Mouse (Mus musculus) kidney, adult 8-10 months (tissue): ENCODE results near the gene Klk6.

Experiments used
- DNase-seq, 2 experiments: peaks; one replicate each; pipeline ENCODE4 v3.0.0; 2022

Gene Klk6

DNA sequence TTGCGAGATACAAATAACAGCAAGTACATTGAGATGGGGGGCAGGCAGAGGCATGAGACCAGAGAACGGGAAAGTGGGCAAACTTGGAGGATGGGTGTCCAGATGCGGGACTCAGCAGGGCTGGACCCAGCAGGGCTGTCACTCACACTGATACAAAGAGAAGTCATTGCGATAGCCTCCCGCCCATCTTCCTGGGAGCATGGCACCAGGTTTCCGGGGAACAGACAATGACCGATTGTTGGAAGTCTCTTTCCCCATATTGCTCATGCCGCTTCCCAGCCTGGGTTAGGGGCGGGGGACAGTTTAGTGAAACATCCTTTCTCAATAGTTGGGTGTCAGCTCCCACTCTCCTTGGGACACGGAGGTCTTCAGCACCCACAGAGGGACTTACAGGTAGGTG, at the start of gene Klk6:
Klk6 (plus strand) TSS at position 301 of the 400 bp plus-strand sequence.
- no peak for DNase-seq

DNA sequence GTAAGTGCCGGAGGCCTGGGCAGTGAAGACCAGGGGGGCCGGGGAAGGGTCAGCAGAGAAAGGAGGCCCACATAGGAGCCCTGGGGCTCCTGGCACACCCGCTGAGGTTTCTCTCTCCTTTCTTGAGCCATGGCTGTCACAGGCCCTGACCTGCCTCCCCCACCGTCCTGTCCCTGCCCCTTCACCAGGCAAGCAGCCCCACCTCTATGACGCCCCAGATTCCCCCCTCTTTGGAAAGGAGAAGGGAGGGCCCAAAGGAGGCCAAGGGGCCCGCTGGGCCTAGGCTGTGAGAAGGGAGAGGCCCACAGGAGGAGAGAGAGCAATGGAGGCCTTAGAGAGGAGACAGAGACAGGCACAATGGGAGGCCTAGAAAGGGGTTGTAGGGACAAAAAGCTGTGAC, 49.5 kb upstream of the Klk6 start:
- DNase-seq: no peak

DNA sequence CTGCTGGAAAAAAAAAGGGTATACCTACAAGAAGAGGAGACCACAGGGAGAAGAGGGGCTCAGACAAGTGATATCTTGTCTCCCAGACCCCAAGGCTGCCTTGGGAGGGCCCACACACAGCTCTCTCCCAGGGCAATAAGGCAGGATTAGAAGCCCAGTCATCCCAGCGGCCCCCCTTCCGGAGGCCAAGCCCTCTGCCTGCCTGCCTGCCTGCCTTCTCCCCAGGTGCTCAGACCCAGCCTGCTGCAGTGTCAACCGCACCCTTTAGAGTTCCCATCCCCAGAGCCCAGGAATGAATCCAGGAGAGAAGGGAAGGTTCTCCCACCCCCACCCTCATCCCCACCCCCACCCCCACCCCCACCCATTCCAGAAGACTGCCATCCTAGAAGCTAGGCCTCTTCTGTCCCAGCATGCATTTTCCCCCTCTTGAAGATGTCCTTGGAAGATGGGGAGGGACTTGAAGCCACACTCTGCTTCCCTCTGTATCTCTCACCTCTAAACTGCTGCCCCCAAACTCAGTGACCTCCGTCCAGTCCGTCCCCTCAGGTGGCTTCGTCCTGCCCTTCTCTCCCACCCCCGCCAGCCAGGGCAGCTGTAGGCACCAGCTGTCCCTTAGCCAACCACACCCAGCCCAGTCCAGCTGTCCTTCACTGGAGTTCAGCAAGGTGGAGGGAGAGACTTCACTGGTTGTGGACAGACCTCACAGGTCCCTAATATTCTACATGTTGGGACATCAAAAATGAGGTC, 48.8 kb upstream of the Klk6 start:
- DNase-seq: no peak

DNA sequence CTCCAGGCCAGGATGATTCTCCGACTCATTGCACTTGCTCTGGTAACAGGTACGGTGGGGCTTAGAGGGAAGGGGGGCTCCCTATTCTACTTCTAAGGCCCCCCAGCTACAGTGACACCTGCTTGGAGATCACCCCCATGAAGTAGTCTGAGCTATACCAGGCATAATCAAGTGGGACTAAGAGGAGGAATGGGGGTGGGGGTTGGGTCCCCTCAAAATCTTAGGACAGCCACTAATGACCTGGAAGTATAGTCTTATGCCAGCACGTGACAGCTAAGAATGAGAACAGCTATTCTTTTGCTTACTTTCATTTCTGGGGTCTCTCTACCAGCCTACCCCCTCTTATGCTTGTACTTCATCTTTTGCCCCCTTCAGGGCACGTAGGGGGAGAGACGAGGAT, 47.8 kb upstream of the Klk6 start:
- DNase-seq: no peak

DNA sequence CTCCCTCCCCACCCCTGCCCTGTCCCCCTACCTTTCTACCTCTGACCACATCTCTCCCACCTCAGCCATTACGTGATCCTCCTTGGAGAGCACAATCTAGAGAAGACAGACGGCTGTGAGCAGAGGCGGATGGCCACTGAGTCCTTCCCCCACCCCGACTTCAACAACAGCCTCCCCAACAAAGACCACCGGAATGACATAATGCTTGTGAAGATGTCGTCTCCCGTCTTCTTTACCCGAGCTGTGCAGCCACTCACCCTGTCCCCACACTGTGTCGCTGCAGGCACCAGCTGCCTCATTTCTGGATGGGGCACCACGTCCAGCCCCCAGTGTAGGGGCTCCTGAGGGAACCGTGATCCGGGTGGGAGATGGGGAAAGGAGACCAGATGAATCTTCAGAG, 46.9 kb upstream of the Klk6 start:
- no peak for DNase-seq

DNA sequence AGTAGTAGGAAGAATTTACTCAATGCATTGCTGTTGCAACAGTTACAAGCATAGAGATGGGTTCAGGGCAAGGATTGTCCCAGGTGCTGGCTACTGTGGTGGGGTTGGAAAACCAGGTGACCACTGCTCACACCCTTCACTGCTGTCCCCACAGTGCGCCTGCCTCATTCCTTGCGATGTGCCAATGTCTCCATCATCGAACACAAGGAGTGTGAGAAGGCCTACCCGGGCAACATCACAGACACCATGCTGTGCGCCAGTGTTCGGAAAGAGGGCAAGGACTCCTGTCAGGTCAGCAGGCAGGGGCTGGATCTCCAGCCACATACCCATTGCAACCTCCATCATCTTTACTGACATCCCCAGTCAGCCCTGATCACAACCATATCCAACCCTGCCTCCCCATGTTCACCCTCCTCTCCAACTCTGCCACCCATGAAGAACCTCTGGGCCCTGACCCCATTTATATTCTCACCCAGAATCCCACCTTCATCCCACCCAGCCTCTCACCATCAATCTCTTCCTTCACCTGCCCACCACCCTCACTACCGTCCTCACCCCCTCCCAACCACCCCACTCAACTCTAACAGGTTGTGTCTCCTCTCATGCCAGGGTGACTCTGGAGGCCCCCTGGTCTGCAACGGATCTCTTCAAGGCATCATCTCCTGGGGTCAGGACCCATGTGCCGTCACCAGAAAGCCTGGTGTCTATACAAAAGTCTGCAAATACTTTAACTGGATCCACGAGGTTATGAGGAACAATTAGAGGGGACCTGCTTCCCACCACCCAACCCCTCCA, 45.9 kb upstream of the Klk6 start:
- no peak for DNase-seq

DNA sequence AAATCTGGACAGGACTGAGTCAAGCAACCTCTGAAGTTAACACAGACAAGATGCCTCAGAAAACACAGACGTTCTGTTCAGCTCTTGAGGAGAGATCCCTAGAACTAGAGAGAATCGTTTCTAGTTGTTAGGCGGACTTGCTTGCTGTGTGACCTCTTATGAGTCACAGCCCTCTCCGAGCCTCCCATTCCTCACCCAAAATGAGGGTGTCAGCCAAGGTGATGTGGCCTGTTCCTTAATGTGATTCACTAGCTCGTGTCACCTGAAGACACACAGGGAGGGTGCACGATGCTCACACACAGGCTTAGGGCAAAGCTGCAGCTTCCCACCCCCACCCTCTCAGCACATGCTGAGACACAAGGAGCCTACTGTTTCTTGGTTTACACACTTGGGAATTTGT, 44.1 kb upstream of the Klk6 start:
- no peak for DNase-seq

DNA sequence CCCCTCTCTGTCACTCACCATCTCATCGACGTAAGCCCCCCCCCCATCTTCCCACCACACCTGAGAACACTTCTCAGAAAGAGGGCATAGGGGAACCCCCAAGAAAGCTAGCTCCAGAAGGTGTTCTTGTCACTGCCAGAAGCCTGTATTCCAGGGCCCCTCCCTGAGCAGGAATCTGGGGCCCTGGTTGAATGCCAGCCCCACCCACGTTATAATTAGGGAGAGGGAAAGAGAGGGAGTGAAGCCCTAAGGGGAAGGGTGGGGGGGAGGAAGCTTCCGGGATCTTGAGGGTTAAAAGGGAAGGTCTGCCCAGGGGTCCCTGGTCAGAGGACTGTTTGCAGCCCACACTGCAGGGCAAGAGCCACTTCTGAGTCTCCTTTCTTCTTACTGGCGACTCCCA, 43.6 kb upstream of the Klk6 start, which contains the start of gene Klk10:
Klk10 (plus strand) TSS at position 290 of the 400 bp plus-strand sequence.
- no peak for DNase-seq

DNA sequence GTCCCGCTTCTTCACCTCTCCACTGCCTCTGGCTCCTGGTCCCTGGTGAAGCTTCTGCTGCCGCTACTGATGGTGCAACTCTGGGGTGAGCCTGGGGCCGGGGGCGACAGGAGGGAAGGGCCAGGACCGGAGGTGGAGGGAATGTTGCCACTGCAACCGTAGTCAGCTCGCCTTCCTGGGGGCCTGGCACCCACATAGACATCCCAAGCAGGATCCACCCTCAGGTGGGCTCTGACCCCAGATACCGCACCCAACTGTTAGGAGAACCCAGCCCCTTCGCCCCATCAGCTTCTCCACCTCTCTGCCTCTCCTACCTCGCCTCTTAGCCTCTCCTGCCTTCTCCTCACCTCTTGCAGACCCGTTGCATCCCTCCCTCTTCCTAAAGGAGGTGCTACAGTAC, 42.8 kb upstream of the Klk6 start:
- no peak for DNase-seq

DNA sequence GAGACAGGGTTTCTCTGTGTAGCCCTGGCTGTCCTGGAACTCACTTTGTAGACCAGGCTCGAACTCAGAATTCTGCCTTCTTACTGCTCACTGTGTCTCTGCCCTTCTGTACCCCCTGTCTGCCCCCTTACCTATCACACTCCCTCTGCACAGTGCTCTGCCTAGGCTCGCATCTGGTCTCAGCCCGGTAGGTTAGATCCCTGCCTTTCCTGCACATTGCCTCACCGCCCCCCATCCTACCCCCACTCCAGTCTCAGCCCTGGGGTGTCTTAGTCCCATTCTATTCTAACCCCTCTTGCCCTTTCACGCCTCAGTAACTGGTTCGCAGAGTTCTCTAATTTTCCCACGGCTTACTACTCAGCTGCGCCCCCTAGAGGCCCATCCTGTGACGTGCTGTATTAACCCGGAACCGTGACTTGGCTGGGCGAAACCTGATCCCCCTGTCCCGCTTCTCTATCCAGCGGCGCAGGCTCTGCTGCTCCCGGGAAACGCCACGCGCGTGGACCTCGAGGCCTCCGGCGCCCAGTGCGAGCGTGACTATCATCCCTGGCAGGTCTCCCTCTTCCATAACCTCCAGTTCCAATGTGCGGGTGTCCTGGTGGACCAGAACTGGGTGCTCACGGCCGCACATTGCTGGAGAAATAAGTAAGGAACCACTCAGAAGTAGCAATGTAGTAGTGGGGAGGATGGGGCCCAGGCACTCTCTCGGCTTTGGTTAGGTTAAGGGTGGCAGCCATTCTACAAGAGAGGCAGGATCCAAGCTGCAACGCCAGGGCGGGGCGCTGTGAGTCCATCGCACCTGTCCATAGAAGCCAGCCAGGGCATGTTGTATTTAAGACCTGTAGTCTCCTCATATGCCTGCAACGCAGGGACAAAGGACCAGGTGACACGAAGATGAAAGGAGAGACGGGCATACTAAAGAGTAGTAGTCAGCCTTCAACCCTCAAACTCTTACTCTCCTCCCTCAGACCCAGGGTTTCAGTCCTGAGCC, 41.7 kb upstream of the Klk6 start:
- DNase-seq: peak; percentile 55 to 80

DNA sequence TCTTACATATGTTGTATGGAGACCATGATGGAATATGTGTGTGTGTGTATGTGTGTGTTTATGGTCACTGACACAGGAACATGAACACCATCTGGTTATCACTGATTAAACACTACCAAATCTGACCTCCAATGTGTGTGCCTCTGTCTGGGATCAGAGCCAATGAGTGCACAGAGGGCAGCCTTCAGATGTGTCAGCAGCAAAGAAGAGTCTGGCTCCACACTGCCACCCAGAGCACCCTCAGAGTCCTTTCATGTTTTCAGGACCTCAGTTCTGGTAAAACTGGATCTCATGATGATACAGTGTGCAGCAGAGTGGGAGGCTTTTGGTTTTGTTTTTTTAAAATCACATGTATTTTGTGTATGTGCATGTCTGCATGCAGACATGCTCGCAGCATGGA, 39.0 kb upstream of the Klk6 start:
- peak in 1 of 2 experiments; percentile 17 for DNase-seq

DNA sequence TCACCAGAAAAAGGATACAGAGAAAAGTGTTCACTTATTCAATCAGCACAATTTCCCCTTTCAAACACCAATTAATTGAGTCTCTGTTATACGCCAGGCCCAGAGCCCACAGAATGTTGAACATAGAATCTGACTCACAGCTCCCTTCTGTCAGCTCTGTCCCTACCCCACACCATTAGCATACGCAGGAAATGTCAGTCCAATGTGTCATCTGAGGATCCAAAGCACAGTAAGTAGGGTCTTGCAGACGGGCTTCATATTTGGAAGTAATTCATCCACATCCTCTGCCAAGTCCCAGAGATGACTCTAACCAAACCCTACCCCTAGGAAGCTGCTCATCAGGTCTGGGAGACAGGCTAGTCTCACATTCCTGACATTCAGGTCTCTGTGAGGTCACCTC, 36.2 kb upstream of the Klk6 start:
- DNase-seq: no peak

DNA sequence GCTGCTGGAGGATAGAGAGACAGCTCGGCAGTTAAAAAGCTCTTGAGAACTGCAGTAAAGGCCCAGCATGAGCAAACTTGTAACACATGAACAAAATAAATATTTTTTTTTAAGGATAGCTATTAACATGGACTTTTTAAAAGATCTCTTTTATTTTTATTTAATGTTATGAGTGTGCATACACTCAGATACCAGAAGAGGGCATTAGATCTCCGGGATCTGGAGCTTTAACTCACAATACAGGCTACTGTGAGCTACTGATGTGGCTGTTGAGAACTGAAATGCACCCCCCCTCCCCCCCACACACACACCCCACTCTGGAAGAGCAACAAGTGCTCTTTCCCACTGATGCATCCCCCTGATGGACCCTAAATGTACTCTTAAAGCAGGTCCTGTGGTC, 35.0 kb upstream of the Klk6 start:
- DNase-seq: no peak

DNA sequence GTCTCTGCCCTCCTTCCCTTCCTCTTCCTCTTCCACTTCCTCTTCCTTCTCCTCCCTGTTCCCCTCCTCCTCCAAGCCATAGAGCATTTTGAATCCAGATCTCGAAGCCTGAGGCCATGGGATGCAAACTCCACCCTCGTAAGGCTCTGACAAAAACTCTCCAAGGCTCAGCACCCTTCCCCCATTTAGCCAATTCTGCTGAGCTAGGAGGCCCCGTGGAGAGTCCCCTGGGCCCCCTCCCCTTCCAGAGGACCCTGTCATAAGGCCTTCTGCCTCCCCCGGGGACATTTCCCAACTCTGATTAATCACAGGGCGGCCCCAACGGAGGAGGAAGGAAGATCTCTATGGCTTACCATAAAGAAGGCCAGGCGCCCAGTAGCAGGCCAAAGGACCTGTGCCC, 32.7 kb upstream of the Klk6 start, which contains the start of gene Klk9:
Klk9 (plus strand) TSS at position 301 of the 400 bp plus-strand sequence.
- no peak for DNase-seq

DNA sequence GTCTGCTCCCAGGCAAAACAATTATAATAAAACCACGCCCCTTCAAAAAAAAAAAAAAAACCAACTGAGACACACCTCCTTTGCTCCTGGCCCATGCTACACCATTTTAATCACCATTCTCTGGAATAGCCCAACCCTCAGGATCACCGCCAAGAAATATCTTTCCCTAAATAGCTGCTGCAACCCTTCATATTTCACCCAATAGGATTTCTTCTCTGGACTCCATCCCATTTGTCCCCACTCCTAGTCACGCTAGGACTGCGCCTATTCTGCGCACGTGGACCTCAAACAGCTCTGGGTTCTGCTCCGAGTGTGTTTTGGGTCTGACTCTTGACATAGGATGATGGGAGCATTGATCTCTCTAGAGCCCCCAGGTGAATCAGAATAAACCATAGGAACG, 27.9 kb upstream of the Klk6 start:
- DNase-seq: no peak

DNA sequence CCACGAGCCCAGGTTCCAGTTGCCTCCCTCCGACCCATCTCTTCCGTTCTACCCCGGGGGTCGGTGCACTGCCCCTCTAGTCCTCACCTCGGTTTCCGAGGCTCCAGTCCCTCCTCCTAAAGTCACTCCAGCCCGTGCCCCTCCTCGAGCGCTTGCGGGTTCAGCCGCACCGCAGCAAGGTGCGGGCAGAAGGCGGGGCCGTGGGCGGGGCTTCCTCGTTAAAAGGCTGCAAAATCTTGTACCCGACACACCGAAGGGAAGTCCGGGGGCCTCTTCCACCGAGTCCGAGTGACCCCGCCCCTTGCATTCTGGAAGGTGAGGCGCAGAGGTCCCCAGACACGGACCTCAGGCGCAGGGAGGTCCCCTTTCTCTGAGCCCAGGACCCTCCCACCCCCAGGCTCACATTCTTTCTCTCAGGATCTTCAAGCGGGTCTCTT, 26.9 kb upstream of the Klk6 start, which contains the start of gene Klk8:
Klk8 (plus strand) TSS at position 245 of the 437 bp plus-strand sequence.
- no peak for DNase-seq

DNA sequence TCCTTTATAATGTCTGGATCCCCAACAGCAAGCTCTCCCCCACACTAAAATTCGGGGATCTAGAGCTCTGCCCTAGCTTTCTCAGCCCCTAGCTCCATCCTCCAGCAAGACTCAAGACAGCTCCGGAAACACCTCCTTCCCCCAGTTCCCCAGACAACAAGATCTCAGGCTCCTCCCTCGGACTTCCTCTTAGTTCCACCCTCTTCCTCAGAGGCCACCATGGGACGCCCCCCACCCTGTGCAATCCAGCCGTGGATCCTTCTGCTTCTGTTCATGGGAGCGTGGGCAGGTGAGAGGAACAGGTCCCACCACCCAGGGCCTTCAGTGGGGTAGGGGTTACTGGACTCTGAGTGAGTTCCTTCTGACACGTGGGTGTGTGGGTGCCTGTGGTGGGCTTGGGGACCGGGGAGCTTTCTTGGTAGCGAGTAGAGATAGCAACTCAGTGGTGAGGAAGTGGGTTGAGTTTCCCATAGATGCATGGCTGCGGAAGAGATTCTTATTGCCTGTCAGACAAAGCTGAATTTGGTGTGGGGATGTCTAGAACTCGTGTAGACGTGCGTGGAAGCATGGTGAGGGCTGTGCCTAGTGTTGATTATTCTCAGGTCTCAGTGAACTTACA, 26.3 kb upstream of the Klk6 start:
- DNase-seq: no peak

DNA sequence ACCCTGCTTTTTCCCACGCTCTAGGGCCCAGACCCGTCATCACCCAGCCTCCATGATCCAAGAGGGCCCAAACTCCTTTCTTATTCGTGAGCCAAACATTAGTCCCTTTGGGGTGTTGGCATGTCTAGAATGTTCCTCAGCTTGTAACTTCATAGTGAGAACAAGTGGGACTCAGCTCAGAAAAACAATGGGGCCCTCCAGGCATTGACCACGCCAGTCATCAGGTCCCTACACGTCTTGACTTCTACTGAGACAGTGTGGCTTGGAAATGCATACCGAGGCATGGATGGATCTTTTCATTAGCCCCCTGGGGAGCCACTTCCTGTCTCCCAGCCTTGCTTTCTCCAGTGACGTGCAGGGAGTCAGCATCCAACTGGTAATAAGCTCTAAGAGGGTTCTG, 24.4 kb upstream of the Klk6 start:
- no peak for DNase-seq

DNA sequence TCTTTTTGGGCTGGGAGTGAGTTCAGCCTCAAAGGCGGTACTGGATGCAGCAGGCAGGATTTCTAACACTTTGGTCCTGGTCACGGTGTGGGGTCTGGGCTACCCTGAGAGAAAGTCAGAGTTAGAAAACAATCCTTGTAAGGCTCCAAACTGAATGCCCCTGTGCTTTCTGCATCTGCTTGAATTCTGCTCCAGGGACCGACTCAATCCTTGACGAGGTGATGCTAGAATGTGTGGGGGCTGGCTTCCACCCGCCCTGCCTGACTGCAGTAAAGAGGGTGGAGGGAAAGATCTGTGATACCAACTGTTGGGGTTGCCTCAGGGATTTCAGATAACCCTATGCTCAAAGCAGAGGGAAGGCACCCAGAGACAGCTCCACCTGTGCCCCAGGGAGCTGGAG, 13.3 kb upstream of the Klk6 start, which contains the start of gene Klk7:
Klk7 (plus strand) TSS at position 301 of the 400 bp plus-strand sequence.
- no peak for DNase-seq

DNA sequence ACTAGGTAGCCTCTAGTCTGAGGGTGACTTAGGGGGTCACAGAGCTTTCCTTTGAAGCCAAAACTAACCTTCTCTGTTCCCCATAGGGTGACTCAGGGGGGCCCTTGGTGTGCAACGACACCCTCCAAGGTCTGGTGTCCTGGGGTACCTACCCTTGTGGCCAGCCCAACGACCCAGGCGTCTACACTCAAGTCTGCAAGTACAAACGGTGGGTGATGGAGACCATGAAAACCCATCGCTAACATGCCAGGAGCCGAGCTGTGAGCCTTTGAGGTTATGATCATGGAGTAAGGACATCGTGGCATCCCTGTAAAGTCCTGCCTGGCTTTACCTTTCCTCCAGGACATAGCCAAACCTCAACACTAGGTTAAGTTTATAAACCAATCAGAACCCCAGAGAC, 9.1 kb upstream of the Klk6 start:
- DNase-seq: no peak

DNA sequence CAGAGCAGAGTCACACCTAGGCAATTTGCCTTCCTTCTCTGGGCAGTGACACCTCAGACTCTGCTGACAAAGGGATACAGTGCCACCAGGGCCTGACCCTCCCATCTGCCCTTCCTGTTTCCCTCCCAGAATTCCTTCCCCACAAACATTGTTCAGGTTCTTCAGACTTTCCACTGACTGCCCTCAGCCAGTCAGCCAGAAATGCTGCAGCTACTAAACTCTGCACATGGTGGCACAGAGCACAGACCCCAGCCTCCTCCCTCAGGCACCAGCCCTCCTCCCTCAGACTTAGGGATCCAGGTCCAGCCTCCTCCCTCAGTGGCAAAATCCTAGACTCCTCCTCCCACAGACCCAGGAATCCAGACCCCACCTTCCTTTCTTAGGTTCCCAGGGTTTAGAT, 7.6 kb upstream of the Klk6 start:
- no peak for DNase-seq

DNA sequence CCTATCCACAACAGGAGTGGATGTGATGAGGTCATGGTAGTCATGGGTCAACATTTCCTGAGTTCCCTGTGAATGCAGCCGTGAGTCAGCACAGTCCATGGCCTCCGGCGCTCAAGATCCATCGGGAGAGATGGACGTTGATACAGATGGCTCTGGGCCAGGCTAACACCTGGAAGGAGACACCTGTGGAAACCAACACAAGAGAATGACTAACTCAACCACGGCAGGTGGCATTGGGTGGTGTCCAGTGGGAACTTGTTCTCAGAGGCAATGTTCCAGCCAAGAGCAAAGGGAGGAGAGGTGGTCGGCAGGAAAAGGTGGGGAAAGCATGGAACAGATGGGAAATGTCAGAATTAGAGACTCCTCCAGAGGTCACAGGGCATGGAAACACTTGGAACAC, 2.7 kb upstream of the Klk6 start:
- DNase-seq: no peak
